Mouse (Mus musculus) limb, embryonic 15.5 days (tissue): Measurements from ENCODE around the gene Slc6a21. TPM values are rescaled to one million over a fixed set of nuclear protein-coding genes. Genes with fewer than 3 reads are reported as not detected.
A peak's percentile ranks its signal among the peaks of the same experiment; 100 is the strongest.

Experiments used
- ATAC-seq: fragments of 200-750 bp; cut with Nextera tagmentation; 2 replicates; pipeline ENCODE4 v1.8.0; 2017; ENCODE audit warnings: low read depth, moderate TSS enrichment; ENCODE audit not compliant: insufficient number of reproducible peaks, low FRiP score, low TSS enrichment
- H3K27ac ChIP-seq: fragments of 300-500 bp; sonication (generic); 2 replicates; pipeline ENCODE4 v1.5.1; 2015; ENCODE audit warnings: moderate library complexity, mild to moderate bottlenecking, inconsistent platforms
- H3K27me3 ChIP-seq: fragments of 300-500 bp; sonication (generic); 2 replicates; pipeline ENCODE4 v1.6.1; 2015; ENCODE audit warnings: inconsistent platforms
- H3K36me3 ChIP-seq: fragments of 300-500 bp; sonication (generic); 2 replicates; pipeline ENCODE4 v1.6.1; 2015; ENCODE audit warnings: inconsistent platforms
- H3K4me1 ChIP-seq: fragments of 300-500 bp; sonication (generic); 2 replicates; pipeline ENCODE4 v1.6.1; 2015; ENCODE audit warnings: inconsistent platforms
- H3K4me2 ChIP-seq: fragments of 300-500 bp; sonication (generic); 2 replicates; pipeline ENCODE4 v1.6.1; 2015; ENCODE audit warnings: mild to moderate bottlenecking, inconsistent platforms
- H3K4me3 ChIP-seq: fragments of 300-500 bp; sonication (generic); 2 replicates; pipeline ENCODE4 v1.5.1; 2015; ENCODE audit warnings: mild to moderate bottlenecking, inconsistent platforms
- H3K9ac ChIP-seq: fragments of 300-500 bp; sonication (generic); 2 replicates; pipeline ENCODE4 v1.6.1; 2015; ENCODE audit warnings: inconsistent platforms
- H3K9me3 ChIP-seq: fragments of 300-500 bp; sonication (generic); 2 replicates; pipeline ENCODE4 v1.6.1; 2016; ENCODE audit warnings: inconsistent platforms
- whole genome bisulfite sequencing: fragments of 180-500 bp; shearing (Covaris S2); methylation state at CpG from one replicate; pipeline ENCODE4 v1.1.7; 2015; 5-methylcytosine and 5-hydroxymethylcytosine counted together
- polyA plus RNA-seq: library from polyadenylated mRNA; unstranded; fragments of >200 nt; fragmentation: Nextera tagmentation; extraction: Ambion mirVana; gene quantifications from 2 replicates; pipeline ENCODE4 v1.2.1, GENCODE M21; 2015

The Slc6a21 gene
- polyA plus RNA-seq = not detected in 2 replicates

- ATAC-seq = no peak
- peak within 1 kb of the TSS; percentile 33 for H3K4me3 ChIP-seq
- no peaks in the 10 kb centered on the region for H3K9me3 ChIP-seq
- H3K27ac ChIP-seq = no peak within 1 kb of the TSS
- no peaks in the 10 kb centered on the region for H3K36me3 ChIP-seq
- no peaks in the 10 kb centered on the region; the same call in 1 of the 2 replicates for H3K4me1 ChIP-seq
- H3K4me2 ChIP-seq = peak within 1 kb of the TSS; percentile 51
- WGBS = 7% methylated on average over 44 of the region's 44 CpGs
- peaks cover 13% of the 10 kb centered on the region; the same call in 1 of the 2 replicates for H3K27me3 ChIP-seq
- no peak within 1 kb of the TSS for H3K9ac ChIP-seq
Measured at GRCm38 (mm10) chr7:45277136-45277760, at the start of gene Slc6a21. Gene Slc6a21, plus strand, starts transcription at chr7:45277513.

- Histone ChIP-seq H3K9me3 (no peaks in the 10 kb centered on the region), H3K36me3 (peaks cover 86% of the 10 kb centered on the region), H3K4me2 (no peak overlapping the region), H3K27ac (no peak overlapping the region), H3K27me3 (no peaks in the 10 kb centered on the region), H3K9ac (no peak overlapping the region), H3K4me1 (peaks cover 6% of the 10 kb centered on the region), H3K4me3 (no peak overlapping the region)
- no peak for ATAC-seq
- WGBS = 94% methylated on average over 18 of the region's 18 CpGs
Measured at GRCm38 (mm10) chr7:45228548-45228947, 48.8 kb upstream of the Slc6a21 start.

- Histone ChIP-seq H3K4me2 (no peak overlapping the region), H3K4me3 (no peak overlapping the region), H3K4me1 (peaks cover 11% of the 10 kb centered on the region), H3K27me3 (no peaks in the 10 kb centered on the region), H3K27ac (no peak overlapping the region), H3K9ac (no peak overlapping the region), H3K9me3 (no peaks in the 10 kb centered on the region), H3K36me3 (peaks cover 85% of the 10 kb centered on the region)
- 94% methylated on average over 8 of the region's 8 CpGs for WGBS
- ATAC-seq = no peak
Measured at GRCm38 (mm10) chr7:45229046-45229445, 48.3 kb upstream of the Slc6a21 start.

GRCm38 (mm10) chr7:45229459-45230203 lies 47.7 kb upstream of the Slc6a21 start:
- no peaks in the 10 kb centered on the region for H3K9me3 ChIP-seq
- peaks cover 83% of the 10 kb centered on the region for H3K36me3 ChIP-seq
- no peak overlapping the region for H3K27ac ChIP-seq
- WGBS = 89% methylated on average over 7 of the region's 7 CpGs
- H3K4me3 ChIP-seq = no peak overlapping the region
- no peaks in the 10 kb centered on the region for H3K27me3 ChIP-seq
- ATAC-seq = no peak
- no peak overlapping the region for H3K9ac ChIP-seq
- no peak overlapping the region for H3K4me2 ChIP-seq
- peaks cover 17% of the 10 kb centered on the region for H3K4me1 ChIP-seq

- Histone ChIP-seq H3K27ac (no peak overlapping the region), H3K4me2 (no peak overlapping the region), H3K4me3 (no peak overlapping the region), H3K9ac (no peak overlapping the region), H3K9me3 (no peaks in the 10 kb centered on the region), H3K36me3 (peaks cover 67% of the 10 kb centered on the region), H3K27me3 (no peaks in the 10 kb centered on the region), H3K4me1 (peaks cover 32% of the 10 kb centered on the region)
- ATAC-seq = no peak
- WGBS = 91% methylated on average over 12 of the region's 12 CpGs
Measured at GRCm38 (mm10) chr7:45231192-45231591, 46.1 kb upstream of the Slc6a21 start.

- no peak overlapping the region for H3K9ac ChIP-seq
- peaks cover 60% of the 10 kb centered on the region for H3K36me3 ChIP-seq
- peaks cover 32% of the 10 kb centered on the region for H3K4me1 ChIP-seq
- no peaks in the 10 kb centered on the region for H3K9me3 ChIP-seq
- H3K27ac ChIP-seq = no peak overlapping the region
- no peak overlapping the region for H3K4me3 ChIP-seq
- ATAC-seq = no peak
- no peak overlapping the region for H3K4me2 ChIP-seq
- no peaks in the 10 kb centered on the region for H3K27me3 ChIP-seq
- WGBS = 83% methylated on average over 11 of the region's 11 CpGs
Measured at GRCm38 (mm10) chr7:45231941-45232340, 45.4 kb upstream of the Slc6a21 start.

- ATAC-seq = no peak
- Histone ChIP-seq H3K4me1 (peaks cover 32% of the 10 kb centered on the region), H3K9me3 (no peaks in the 10 kb centered on the region)
Measured at GRCm38 (mm10) chr7:45232716-45233465, 44.4 kb upstream of the Slc6a21 start.

GRCm38 (mm10) chr7:45233580-45234332 lies 43.6 kb upstream of the Slc6a21 start:
- WGBS = 30% methylated on average over 20 of the region's 20 CpGs
- Histone ChIP-seq H3K4me3 (0 out of 2 replicates have a peak overlapping the region, but pooled peaks have one; percentile 30), H3K4me2 (peak overlapping the region; percentile 50), H3K4me1 (peaks cover 32% of the 10 kb centered on the region), H3K36me3 (peaks cover 44% of the 10 kb centered on the region), H3K9ac (peak overlapping the region; percentile 14; the same call in 1 of the 2 replicates), H3K9me3 (no peaks in the 10 kb centered on the region), H3K27ac (peak overlapping the region; percentile 44; the same call in 1 of the 2 replicates), H3K27me3 (0 out of 2 replicates have a peak, but pooled peaks cover under 1% of the 10 kb centered on the region)
- no peak for ATAC-seq

More at GRCm38 (mm10) chr7:45232716-45233465, 44.4 kb upstream of the Slc6a21 start:
- WGBS = 61% methylated on average over 13 of the region's 13 CpGs
- no peak overlapping the region for H3K27ac ChIP-seq
- H3K4me3 ChIP-seq = no peak overlapping the region
- no peaks in the 10 kb centered on the region for H3K27me3 ChIP-seq
- no peak overlapping the region for H3K4me2 ChIP-seq
- H3K9ac ChIP-seq = no peak overlapping the region
- H3K36me3 ChIP-seq = peaks cover 53% of the 10 kb centered on the region

- H3K9ac ChIP-seq = peak overlapping the region; percentile 14; the same call in 1 of the 2 replicates
- peak overlapping the region; percentile 30 for H3K4me3 ChIP-seq
- H3K4me1 ChIP-seq = peaks cover 32% of the 10 kb centered on the region
- H3K27ac ChIP-seq = 0 out of 2 replicates have a peak overlapping the region, but pooled peaks have one; percentile 44
- H3K4me2 ChIP-seq = peak overlapping the region; percentile 50
- 0 out of 2 replicates have a peak, but pooled peaks cover 6% of the 10 kb centered on the region for H3K27me3 ChIP-seq
- H3K9me3 ChIP-seq = no peaks in the 10 kb centered on the region
- H3K36me3 ChIP-seq = peaks cover 38% of the 10 kb centered on the region
- 10% methylated on average over 29 of the region's 29 CpGs for WGBS
- ATAC-seq = no peak
Measured at GRCm38 (mm10) chr7:45234333-45234841, 42.9 kb upstream of the Slc6a21 start.

GRCm38 (mm10) chr7:45234922-45235571 lies 42.3 kb upstream of the Slc6a21 start:
- Histone ChIP-seq H3K9ac (0 out of 2 replicates have a peak overlapping the region, but pooled peaks have one; percentile 31), H3K27me3 (0 out of 2 replicates have a peak, but pooled peaks cover 8% of the 10 kb centered on the region), H3K36me3 (peaks cover 32% of the 10 kb centered on the region), H3K4me3 (peak overlapping the region; percentile 30), H3K4me1 (peaks cover 32% of the 10 kb centered on the region), H3K27ac (peak overlapping the region; percentile 44; the same call in 1 of the 2 replicates), H3K9me3 (no peaks in the 10 kb centered on the region), H3K4me2 (peak overlapping the region; percentile 50)
- ATAC-seq = peak; percentile 81
- 6% methylated on average over 21 of the region's 21 CpGs for WGBS
